Mouse (Mus musculus) heart, adult 2 months (tissue): ENCODE results near the gene Fkbp10. TPM values are rescaled to one million over a fixed set of nuclear protein-coding genes. Genes with fewer than 3 reads are reported as not detected.

Experiments
- DNase-seq, 2 experiments: peaks; one replicate each; pipeline ENCODE4 v3.0.0; 2021
- H3K27ac ChIP-seq: fragments of 200-600 bp; 2 replicates; pipeline ENCODE4 v1.8.1; 2022
- H3K27me3 ChIP-seq: fragments of 200-500 bp; 2 replicates; pipeline ENCODE4 v1.6.1; 2012; ENCODE audit warnings: mild to moderate bottlenecking, low read length, inconsistent platforms, mixed read lengths; ENCODE audit not compliant: control insufficient read depth, insufficient read depth
- H3K36me3 ChIP-seq: fragments of 200-500 bp; 2 replicates; pipeline ENCODE4 v1.6.1; 2012; ENCODE audit warnings: low read length, inconsistent platforms; ENCODE audit not compliant: control insufficient read depth, insufficient read depth
- H3K4me1 ChIP-seq: fragments of 200-500 bp; 2 replicates; pipeline ENCODE4 v1.6.1; 2011; ENCODE audit warnings: low read length; ENCODE audit not compliant: control insufficient read depth, insufficient read depth
- H3K4me3 ChIP-seq: fragments of 200-600 bp; 2 replicates; pipeline ENCODE4 v1.8.1; 2022
- H3K79me2 ChIP-seq: fragments of 200-500 bp; replicated peaks from 2 replicates; pipeline ENCODE4 v1.6.1; 2012; ENCODE audit warnings: mild to moderate bottlenecking, inconsistent platforms, low read length, moderate library complexity, mixed read lengths; ENCODE audit not compliant: control insufficient read depth, insufficient read depth
- H3K9ac ChIP-seq: fragments of 200-500 bp; 2 replicates; pipeline ENCODE4 v1.6.1; 2012; ENCODE audit warnings: low read depth, mild to moderate bottlenecking, control low read depth, inconsistent platforms, low read length, mixed read lengths
- CTCF ChIP-seq: fragments of 200-600 bp; IDR thresholded peaks from 2 replicates; pipeline ENCODE4 v1.8.1; 2022; ENCODE audit warnings: antibody characterized with exemption, mild to moderate bottlenecking, moderate library complexity
- EP300 ChIP-seq: fragments of 200-500 bp; IDR thresholded peaks from 2 replicates; pipeline ENCODE4 v1.6.1; 2011; ENCODE audit warnings: low read depth, low read length, control low read depth; ENCODE audit not compliant: insufficient read depth
- POLR2A ChIP-seq: fragments of 200-500 bp; IDR thresholded peaks from 2 replicates; pipeline ENCODE4 v1.6.1; 2011; ENCODE audit warnings: mild to moderate bottlenecking, low read depth, low read length, control low read depth; ENCODE audit not compliant: insufficient read depth
- whole genome bisulfite sequencing: fragments of 180-500 bp; shearing (Covaris S2); methylation state at CpG from one replicate; pipeline ENCODE4 v1.1.7; 2018; 5-methylcytosine and 5-hydroxymethylcytosine counted together
- intact Hi-C: fragments of 180-260 bp; cut with DNase I; formaldehyde crosslinking; loops from one replicate; pipeline ENCODE4 v1.15.1; 2025
- polyA plus RNA-seq: library from polyadenylated mRNA; depleted of rRNA; stranded (reverse); fragments of >200 nt; gene quantifications from 2 replicates; pipeline ENCODE4 v1.2.3, GENCODE M21; 2012
- total RNA-seq, 2 experiments: library from RNA; stranded (reverse); gene quantifications; 2 replicates each; pipeline ENCODE4 v1.2.3; 2021

The Fkbp10 gene
- total and polyA plus RNA-seq, 3 experiments = 7.4 to 24.8 (median 7.5) TPM

- H3K4me3 ChIP-seq = no peak overlapping the region
- no peak overlapping the region for H3K9ac ChIP-seq
- TF ChIP-seq CTCF (no peak), EP300 (no peak), POLR2A (no peak)
- no peaks in the 10 kb centered on the region for H3K79me2 ChIP-seq
- no peaks in the 10 kb centered on the region for H3K36me3 ChIP-seq
- intact Hi-C loops = no loop called here
- peaks cover 3% of the 10 kb centered on the region for H3K4me1 ChIP-seq
- no peaks in the 10 kb centered on the region for H3K27me3 ChIP-seq
- WGBS = 95% methylated on average over 7 of the region's 7 CpGs
- no peak overlapping the region for H3K27ac ChIP-seq
- no peak for DNase-seq
Observed at GRCm38 (mm10) chr11:100423836-100424235, 8.3 kb downstream of the Fkbp10 start.

- WGBS = 20% methylated on average over 7 of the region's 7 CpGs
- Histone ChIP-seq H3K27ac (no peak overlapping the region), H3K79me2 (no peaks in the 10 kb centered on the region), H3K4me1 (peaks cover 3% of the 10 kb centered on the region), H3K27me3 (no peaks in the 10 kb centered on the region), H3K4me3 (no peak overlapping the region), H3K9ac (no peak overlapping the region), H3K36me3 (no peaks in the 10 kb centered on the region)
- DNase-seq = peak; percentile 77 to 78
- intact Hi-C loops = loop anchor here (2.0 to 5.0 kb wide), 3 partner anchors 47 to 271 kb away; partner anchors contain the start of gene Klhl11
- no peak for TF ChIP-seq POLR2A
- TF ChIP-seq CTCF = peak; percentile 82
- peak; percentile 84 for TF ChIP-seq EP300
Observed at GRCm38 (mm10) chr11:100425851-100426250, 10.4 kb downstream of the Fkbp10 start.

GRCm38 (mm10) chr11:100426820-100427219, 11.3 kb downstream of the Fkbp10 start:
- intact Hi-C loops = loop anchor here (2.0 to 5.0 kb wide), 3 partner anchors 46 to 270 kb away; partner anchors contain the start of gene Klhl11
- WGBS = 49% methylated on average over 3 of the region's 3 CpGs
- H3K4me3 ChIP-seq = no peak overlapping the region
- TF ChIP-seq EP300 (no peak), CTCF (no peak), POLR2A (no peak)
- H3K36me3 ChIP-seq = no peaks in the 10 kb centered on the region
- H3K9ac ChIP-seq = no peak overlapping the region
- H3K27ac ChIP-seq = no peak overlapping the region
- no peak for DNase-seq
- H3K4me1 ChIP-seq = peaks cover 3% of the 10 kb centered on the region
- no peaks in the 10 kb centered on the region for H3K27me3 ChIP-seq
- H3K79me2 ChIP-seq = no peaks in the 10 kb centered on the region

GRCm38 (mm10) chr11:100428612-100429199, 13.2 kb downstream of the Fkbp10 start:
- TF ChIP-seq EP300 (no peak), POLR2A (no peak), CTCF (no peak)
- Histone ChIP-seq H3K36me3 (no peaks in the 10 kb centered on the region), H3K4me3 (no peak overlapping the region), H3K4me1 (peaks cover 3% of the 10 kb centered on the region), H3K27ac (peak overlapping the region; percentile 75), H3K79me2 (no peaks in the 10 kb centered on the region), H3K27me3 (no peaks in the 10 kb centered on the region), H3K9ac (no peak overlapping the region)
- peak; percentile 52 to 61 for DNase-seq
- intact Hi-C loops = loop anchor here (5.0 kb wide), 1 partner anchor 269 kb away; no protein-coding TSS in a partner anchor
- WGBS = 13% methylated on average over 9 of the region's 9 CpGs

GRCm38 (mm10) chr11:100430052-100430451, 14.6 kb downstream of the Fkbp10 start:
- 64% methylated on average over 7 of the region's 7 CpGs for WGBS
- H3K36me3 ChIP-seq = no peaks in the 10 kb centered on the region
- H3K4me3 ChIP-seq = no peak overlapping the region
- peak in 1 of 2 experiments; percentile 62 for DNase-seq
- H3K4me1 ChIP-seq = peaks cover 3% of the 10 kb centered on the region
- no peak overlapping the region for H3K9ac ChIP-seq
- peak overlapping the region; percentile 75 for H3K27ac ChIP-seq
- no peak for TF ChIP-seq POLR2A
- TF ChIP-seq EP300 = no peak
- no peak for TF ChIP-seq CTCF
- no peaks in the 10 kb centered on the region for H3K79me2 ChIP-seq
- intact Hi-C loops = no loop called here
- no peaks in the 10 kb centered on the region for H3K27me3 ChIP-seq

- no peaks in the 10 kb centered on the region for H3K36me3 ChIP-seq
- no peak for DNase-seq
- 76% methylated on average over 5 of the region's 5 CpGs for WGBS
Observed at GRCm38 (mm10) chr11:100432002-100432401, 16.5 kb downstream of the Fkbp10 start.

More at GRCm38 (mm10) chr11:100432002-100432401, 16.5 kb downstream of the Fkbp10 start:
- TF ChIP-seq CTCF = no peak
- TF ChIP-seq POLR2A = no peak
- no peak for TF ChIP-seq EP300
- Histone ChIP-seq H3K9ac (no peak overlapping the region), H3K27ac (no peak overlapping the region), H3K4me3 (no peak overlapping the region), H3K79me2 (no peaks in the 10 kb centered on the region), H3K27me3 (no peaks in the 10 kb centered on the region), H3K4me1 (peaks cover 3% of the 10 kb centered on the region)
- intact Hi-C loops = no loop called here
